ENCODE assay signal across 8 mouse cellular contexts in the genomic region with DNA sequence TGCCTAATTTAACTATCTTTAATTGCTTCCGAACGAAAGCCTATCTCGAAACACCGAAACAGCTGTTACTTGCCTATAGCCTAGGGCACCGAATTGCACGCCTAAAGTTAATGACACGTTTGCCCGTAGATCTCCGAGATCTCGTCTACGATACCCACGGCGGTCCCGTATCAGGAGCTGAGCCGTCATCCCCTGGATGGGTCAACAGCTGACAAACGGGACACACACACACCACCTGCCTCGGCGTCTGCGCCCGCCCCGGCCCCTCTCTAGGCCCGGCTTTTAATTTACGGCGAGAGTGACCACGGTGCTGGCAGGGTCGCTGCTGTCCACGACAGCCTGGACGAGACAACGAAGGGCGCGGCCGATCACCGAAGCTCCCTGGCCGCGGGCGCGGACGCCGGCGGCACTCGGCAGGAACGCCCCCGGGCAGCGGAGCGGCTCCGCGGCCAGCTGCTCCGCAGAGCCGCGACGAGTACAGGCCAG. TPM values are rescaled to one million over a fixed set of nuclear protein-coding genes. Genes with fewer than 3 reads are reported as not detected.
DNase-seq lines count a peak whose midpoint lies in the region; ATAC-seq and TF ChIP-seq lines count a peak whose summit lies in the region.

No protein-coding gene starts in this region.

- peak overlapping the region; percentile 92 for H3K4me3 ChIP-seq in layer of hippocampus, adult 2 months
- peak overlapping the region; percentile 97 for H3K4me3 ChIP-seq in erythroblast, embryonic 14.5 days (replicated peaks)
- H3K4me3 ChIP-seq in limb, embryonic 15.5 days, result peak overlapping the region; percentile 86
- peak overlapping the region; percentile 84 for H3K4me3 ChIP-seq in olfactory bulb, adult 2 months (ENCODE audit: insufficient read depth, low read depth, low read length)

- no peak for TF ChIP-seq CTCF in layer of hippocampus, adult 2 months (conservative IDR thresholded peaks at IDR 0.05)
- TF ChIP-seq CTCF in olfactory bulb, adult 2 months (IDR thresholded peaks at IDR 0.05; ENCODE audit: insufficient read depth, low read depth, low read length), result no peak

- H3K27ac ChIP-seq in layer of hippocampus, adult 2 months, result peak overlapping the region; percentile 95
- peak overlapping the region; percentile 88 for H3K27ac ChIP-seq in limb, embryonic 15.5 days
- H3K27ac ChIP-seq in olfactory bulb, adult 2 months (ENCODE audit: insufficient read depth, low read depth, low read length), result no peak overlapping the region

- ATAC-seq in limb, embryonic 15.5 days (ENCODE audit: insufficient number of reproducible peaks, low FRiP score, low TSS enrichment, low read depth), result peak; percentile 5; the same call in 1 of the 2 replicates

- no peak for TF ChIP-seq POLR2A in olfactory bulb, adult 2 months (IDR thresholded peaks at IDR 0.05; ENCODE audit: insufficient read depth, low read depth, low read length)

- H3K27me3 ChIP-seq in erythroblast, embryonic 14.5 days (ENCODE audit: control insufficient read depth), result no peaks in the 10 kb centered on the region
- no peaks in the 10 kb centered on the region for H3K27me3 ChIP-seq in limb, embryonic 15.5 days

- peak overlapping the region; percentile 61 for H3K4me2 ChIP-seq in limb, embryonic 15.5 days

- H3K9ac ChIP-seq in limb, embryonic 15.5 days, result peak overlapping the region; percentile 96

- H3K36me3 ChIP-seq in erythroblast, embryonic 14.5 days (ENCODE audit: control insufficient read depth), result peaks cover 40% of the 10 kb centered on the region
- H3K36me3 ChIP-seq in limb, embryonic 15.5 days, result no peaks in the 10 kb centered on the region

- H3K4me1 ChIP-seq in erythroblast, embryonic 14.5 days (ENCODE audit: control insufficient read depth), result peaks cover 49% of the 10 kb centered on the region
- peaks cover 8% of the 10 kb centered on the region; the same call in 1 of the 2 replicates for H3K4me1 ChIP-seq in limb, embryonic 15.5 days
- H3K4me1 ChIP-seq in olfactory bulb, adult 2 months (ENCODE audit: control insufficient read depth, insufficient read depth, low read length), result peaks cover 4% of the 10 kb centered on the region

- no peaks in the 10 kb centered on the region for H3K9me3 ChIP-seq in erythroblast, embryonic 14.5 days (ENCODE audit: control insufficient read depth, low read length)
- H3K9me3 ChIP-seq in limb, embryonic 15.5 days, result no peaks in the 10 kb centered on the region

- WGBS in limb, embryonic 15.5 days, result under 1% methylated on average over 51 of the region's 51 CpGs
- WGBS in olfactory bulb, adult 2 months, result under 1% methylated on average over 51 of the region's 51 CpGs

- no peak for DNase-seq in layer of hippocampus, adult 2 months (ENCODE audit: low spot score in 2 of 2)
- DNase-seq in layer of hippocampus, postnatal 36 days, result no peak
- peak; percentile 78 for DNase-seq in R1 (ENCODE audit: low read depth, low spot score)
- DNase-seq in retina, embryonic 14.5 days (ENCODE audit: low spot score), result no peak
- no peak for DNase-seq in cerebellum, adult 11-12 months

RNA-seq across cellular contexts. Expression of gene Ergic2, which starts 0.7 kb away (rescaled TPM):
- total RNA-seq in layer of hippocampus, adult 2 months (2021), result 10 to 100 TPM; 60.4 to 64.6 TPM
- total RNA-seq in layer of hippocampus, postnatal 36 days (2021), result 10 to 100 TPM; 71.8 to 73.4 TPM
- 0.69 and 1.1 TPM in 2 replicates for polyA plus RNA-seq in erythroblast, embryonic 14.5 days (2012)
- 198 and 205 TPM in 2 replicates for polyA plus RNA-seq in limb, embryonic 15.5 days (2015; fragmentation: Nextera tagmentation; extraction: Ambion mirVana)
- polyA plus RNA-seq in olfactory bulb, adult 2 months (2012; ENCODE audit: insufficient read depth, insufficient read length, low replicate concordance, missing spikeins), result not detected in 2 replicates

Comparison
In these comparisons a context has a peak if more than half of its experiments do, and no peak if none do; other contexts are left out.
1. RNA of gene Ergic2, which starts 0.7 kb away (polyA plus RNA-seq): 198 to 205 TPM in limb, embryonic 15.5 days and not detected in olfactory bulb, adult 2 months; 0.69 to 1.1 TPM in erythroblast, embryonic 14.5 days; every median in the first group is over 10 times any median in the second.
2. Peak in every context shown above with its lines, with median percentiles within 50 percentile points of each other: H3K4me3 ChIP-seq.